Mouse (Mus musculus) layer of hippocampus, postnatal 25 days (tissue): ENCODE data around the gene H2-M10.1. TPM values are rescaled to one million over a fixed set of nuclear protein-coding genes. Genes with fewer than 3 reads are reported as not detected.
"Not testable (repeated sequence)": the region's sequence is repeated elsewhere in the genome, so short reads cannot be mapped to it uniquely, and the experiment has no call there.

Experiments used
- DNase-seq, 2 experiments: peaks; one replicate each; pipeline ENCODE4 v3.0.0; 2022; ENCODE audit warnings: mixed read lengths in 2 of 2, low spot score in 1 of 2; ENCODE audit errors: extremely low spot score in 1 of 2
- total RNA-seq, 2 experiments: library from RNA; stranded (reverse); gene quantifications; 2 replicates each; pipeline ENCODE4 v1.2.3; 2021

Gene H2-M10.1
- total RNA-seq: not detected

DNA sequence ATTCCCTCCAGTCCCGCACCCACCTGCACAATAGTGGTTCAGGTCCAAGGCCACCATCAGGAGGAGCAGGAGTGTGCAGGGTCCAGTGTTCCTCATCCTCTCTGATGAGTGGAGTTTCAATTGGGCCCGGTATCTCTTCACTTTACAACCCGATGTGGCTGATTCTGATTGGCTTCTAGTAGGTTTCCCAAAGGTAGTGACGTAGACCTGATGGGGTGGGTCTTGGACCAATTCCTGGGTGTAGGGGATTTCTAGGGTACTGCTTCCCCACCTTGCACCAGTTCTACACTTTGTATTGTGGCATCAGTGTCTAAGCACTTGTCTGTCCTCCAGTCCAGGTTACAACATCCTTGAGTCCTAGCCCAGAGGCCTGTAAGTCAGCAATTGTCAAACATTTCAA, at the start of gene H2-M10.1:
Gene H2-M10.1 (minus strand): TSS at position 101 of the 400 bp plus-strand sequence.
- no peak for DNase-seq

DNA sequence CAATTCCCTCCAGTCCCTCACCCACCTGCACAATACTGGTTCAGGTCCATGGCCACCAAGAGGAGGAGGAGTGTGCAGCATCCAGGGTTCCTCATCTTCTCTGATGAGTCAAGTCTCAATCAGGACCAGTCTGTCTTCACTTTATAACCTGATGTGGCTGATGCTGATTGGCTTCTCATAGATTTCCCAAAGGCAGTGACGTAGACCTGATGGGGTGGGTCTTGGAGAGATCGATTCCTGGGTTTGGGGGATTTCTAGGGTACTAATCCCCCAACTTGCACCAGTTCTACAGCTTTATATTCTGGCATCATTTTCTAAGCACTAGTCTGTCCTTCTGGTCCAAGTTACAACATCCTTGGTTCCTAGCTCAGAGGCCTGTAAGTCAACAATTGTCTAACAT, 42.4 kb upstream of the H2-M10.1 start, which contains the start of gene H2-M10.3:
Gene H2-M10.3 (minus strand): TSS at position 101 of the 400 bp plus-strand sequence.
- DNase-seq: not testable (repeated sequence)

DNA sequence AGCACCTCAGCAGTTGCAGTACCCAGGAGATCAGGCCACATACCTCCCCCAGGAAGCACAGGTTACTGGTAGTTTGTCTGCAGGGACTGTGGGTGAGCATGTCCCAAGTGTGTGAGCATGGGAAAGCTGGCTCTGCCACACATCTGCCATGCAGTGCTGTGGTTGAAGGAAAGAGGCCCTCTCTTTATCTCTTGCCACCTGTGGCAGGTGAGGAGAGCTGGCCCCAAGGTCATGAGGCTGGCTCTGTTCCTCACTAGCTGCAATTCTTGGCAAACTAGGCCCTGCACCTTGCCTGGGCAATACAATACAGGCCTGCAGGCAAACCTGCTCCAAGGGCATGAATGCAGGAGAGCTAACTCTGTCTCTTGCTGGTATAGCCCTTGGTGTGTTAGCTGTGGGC, 36.4 kb upstream of the H2-M10.1 start:
- DNase-seq: not testable (repeated sequence)

DNA sequence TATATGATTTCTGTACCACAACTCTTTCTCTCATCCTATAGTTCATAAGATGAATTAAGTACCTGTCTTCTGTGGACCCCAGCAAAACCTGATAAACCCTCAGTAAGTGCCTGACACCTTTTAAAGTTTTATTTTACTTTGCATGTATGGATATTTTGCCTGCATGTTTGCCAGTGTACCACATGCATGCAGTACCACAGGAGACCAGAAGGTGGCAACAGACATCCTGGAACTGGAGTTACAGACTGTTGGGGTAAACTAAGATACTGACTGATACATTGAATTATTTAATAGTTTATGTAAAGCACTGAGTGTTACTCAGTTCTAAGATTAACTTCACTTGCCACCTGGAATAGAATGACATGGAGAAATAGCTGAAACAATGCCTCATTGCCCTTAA, 31.6 kb upstream of the H2-M10.1 start:
- DNase-seq: peak; percentile 28 to 67

DNA sequence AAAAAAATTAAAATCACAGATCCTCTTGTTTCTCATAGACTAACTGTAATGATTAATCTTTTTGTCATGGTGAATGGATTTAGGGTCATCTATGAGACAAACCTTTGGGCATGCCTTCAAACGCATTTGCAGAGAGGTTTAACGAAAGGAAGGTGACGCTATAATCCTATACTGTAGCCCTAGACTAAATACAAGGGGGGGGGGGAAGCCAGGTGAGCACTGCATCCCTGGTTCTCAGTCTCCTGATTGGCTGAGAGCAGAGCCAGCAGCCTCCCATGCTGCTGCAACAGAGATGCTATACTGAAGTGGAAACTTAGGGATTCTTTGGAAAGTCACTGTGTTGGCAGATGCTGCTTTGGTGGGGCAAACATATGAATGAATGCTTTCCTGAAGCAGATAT, 29.8 kb upstream of the H2-M10.1 start:
- no peak for DNase-seq

DNA sequence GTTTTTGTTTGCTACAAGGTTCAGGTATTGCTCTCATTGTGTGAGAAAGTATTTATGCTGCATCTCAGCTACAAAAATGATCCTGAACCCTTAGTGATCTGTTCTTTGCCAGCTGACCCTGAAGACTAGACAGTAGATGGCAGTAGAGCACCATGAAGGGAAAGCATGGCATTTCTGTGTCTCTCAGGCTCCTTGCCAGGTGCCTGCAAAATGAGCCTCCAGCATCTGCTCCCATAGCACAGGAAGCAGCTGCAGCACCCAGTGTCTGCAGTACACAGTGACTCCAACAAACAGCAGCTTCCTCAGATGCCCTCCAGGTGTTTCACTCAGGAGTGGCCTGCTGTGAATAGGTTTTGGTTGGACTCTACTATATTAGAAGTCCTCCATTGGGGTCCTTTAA, 29.4 kb upstream of the H2-M10.1 start:
- DNase-seq: peak; percentile 26 to 63

DNA sequence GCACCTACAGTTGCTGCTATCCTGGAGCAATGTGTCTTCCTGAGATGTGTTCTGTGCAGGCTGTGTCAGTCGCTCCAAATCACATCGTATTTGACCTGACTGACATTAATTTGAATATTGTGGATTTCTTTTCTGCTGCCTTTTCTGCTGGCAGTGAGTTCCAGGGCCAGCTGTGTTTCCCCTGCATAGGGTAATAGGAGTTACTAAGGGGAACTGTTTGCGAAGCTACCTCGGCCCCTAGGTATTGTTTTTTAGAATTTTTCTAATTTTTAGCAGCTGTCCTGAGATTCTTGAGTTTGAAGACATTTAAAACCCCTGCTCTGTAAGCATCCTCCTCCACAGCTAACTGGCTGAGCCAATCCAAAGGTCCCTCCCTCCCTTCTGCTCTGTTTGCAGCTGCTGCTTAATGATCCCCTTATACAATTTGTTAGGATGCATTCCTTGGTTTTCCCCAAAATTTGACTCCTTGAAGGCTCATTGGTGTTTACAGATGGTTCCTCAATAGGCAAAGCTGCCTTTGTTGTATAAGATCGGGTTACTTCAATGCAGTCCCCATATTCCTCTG, 10.2 kb downstream of the H2-M10.1 start:
- no peak for DNase-seq

DNA sequence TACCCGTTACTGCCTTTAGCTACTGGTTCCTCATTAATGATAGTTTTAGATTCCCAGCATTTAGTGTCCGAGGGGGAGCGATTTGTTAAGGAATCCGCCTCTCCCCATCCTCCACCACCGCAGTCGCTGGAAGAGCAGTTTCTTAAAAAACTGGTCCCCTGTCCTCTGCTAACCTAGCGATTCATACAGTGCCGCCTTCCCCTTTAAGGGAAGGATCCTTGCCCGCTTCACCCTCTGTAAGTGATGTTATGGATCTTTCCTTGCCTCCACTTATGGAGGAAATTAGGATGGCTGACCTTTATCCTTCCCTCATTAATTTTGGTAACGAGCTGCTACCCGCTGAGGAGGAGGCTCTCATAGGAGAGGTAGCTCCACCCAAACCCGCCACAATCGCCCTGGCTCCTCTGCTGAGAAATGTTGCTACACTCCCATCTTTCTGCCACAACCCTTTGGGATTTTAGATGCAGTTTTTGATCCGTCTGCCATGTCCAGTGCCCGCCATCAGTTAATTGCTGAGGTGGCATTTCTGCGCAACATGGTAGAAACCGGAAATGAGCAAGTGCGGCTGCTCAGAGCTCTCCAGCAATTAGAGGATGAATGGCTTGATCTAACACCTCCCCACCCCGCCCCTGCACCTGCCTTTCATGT, 10.8 kb downstream of the H2-M10.1 start:
- DNase-seq: peak; percentile 63 to 66

DNA sequence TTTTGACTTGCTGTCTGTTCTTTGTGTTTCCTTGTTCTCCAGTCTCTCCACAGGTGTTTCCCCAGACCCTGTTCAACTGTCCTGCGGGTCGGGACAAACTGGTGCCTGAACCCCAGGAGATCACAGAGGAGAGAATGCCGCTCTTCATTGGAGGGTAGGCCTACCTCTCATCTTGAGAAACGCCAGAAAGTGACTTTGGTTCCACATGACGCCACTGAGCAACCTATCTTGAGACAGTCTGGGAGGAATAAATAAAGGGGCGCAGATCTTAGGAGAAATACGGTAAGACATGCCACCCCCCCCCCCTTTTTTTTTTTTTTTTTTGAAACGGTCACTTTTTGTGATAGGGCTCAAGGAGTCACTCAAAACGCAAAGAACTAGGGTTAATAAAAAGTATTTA, 11.4 kb downstream of the H2-M10.1 start:
- DNase-seq: peak; percentile 13 to 17

DNA sequence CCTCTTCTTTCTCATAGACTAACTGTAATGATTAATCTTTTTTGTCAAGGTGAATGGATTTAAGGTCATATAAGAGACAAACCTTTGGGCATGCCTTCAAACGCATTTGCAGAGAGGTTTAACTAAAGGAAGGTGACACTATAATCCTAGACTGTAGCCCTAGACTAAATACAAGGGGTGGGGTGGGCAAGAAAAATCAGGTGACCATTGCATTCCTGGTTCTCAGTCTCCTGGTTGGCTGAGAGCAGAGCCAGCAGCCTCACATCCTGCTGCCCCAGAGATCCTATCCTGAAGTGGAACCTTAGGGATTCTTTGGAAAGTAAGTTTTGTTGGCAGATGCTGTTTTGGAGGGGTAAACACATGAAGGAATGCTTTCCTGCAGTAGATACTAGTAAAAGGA, 16.7 kb downstream of the H2-M10.1 start:
- DNase-seq: no peak

DNA sequence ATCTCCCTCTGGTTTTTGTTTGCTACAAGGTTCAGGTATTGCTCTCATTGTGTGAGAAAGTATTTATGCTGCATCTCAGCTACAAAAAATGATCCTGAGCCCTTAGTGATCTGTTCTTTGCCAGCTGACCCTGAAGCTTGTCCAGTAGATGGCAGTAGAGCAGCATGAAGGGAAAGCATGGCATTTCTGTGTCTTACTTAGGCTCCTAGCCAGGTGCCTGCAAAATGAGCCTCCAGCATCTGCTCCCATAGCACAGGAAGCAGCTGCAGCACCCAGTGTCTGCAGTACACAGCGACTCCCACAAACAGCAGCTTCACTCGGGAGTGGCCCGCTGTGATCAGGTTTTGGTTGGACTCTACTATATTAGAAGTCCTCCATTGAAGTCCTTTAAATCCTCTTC, 17.1 kb downstream of the H2-M10.1 start:
- DNase-seq: peak in 1 of 2 experiments; percentile 57

DNA sequence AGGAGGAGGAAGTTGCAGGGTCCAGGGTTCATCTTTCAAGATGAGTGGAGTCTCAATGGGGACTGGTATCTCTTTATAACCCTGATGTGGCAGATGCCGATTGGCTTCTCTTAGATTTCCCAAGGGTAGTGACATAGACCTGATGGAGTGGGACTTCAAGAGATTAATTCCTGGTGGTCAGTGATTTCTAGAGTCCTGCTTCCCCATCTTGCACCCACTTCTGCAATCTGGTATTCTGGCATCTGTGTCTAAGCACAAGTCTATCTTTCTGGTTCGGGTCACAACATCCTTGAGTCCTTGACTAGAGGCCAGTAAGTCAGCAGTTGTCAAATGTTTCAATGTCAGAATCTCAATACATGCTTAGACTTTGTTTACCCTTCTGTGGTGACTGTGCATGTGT, 39.6 kb downstream of the H2-M10.1 start, which contains the start of gene H2-M10.2:
Gene H2-M10.2 (minus strand): TSS at position 101 of the 400 bp plus-strand sequence.
- no peak for DNase-seq

DNA sequence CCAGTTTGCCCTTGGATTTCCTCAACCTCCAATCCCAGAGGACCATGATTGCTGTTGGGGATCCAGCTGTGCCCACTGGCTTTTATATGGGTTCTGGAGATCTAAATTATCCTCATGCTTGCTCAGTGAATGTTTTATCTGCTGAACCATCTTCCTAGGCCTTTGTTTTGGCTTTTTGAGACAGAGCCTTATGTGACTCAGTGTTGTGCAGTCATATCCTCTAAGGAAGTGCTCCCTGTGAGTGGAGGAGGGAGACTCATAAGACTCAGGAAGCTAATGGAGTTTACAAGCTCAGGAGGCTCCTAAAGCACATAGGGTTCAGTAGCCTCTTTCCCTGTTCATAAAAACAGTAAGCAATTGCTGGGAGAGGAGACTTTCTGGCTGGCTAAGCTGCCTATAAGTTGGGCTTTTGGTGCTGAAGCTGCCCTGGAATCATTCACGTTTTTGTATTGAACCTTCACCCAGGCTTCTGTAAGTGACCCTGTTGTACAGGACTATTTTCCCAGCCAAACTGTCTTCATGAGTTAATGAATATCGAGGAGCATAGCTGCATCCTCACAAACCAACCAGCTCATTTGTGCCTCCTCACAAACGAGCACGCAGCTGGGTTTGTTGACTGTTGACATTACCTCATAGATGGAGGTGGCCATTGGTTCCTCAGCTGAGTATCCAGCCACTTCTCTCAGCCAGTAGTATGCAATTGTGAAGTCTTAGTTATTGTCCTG, 44.3 kb downstream of the H2-M10.1 start:
- no peak for DNase-seq

DNA sequence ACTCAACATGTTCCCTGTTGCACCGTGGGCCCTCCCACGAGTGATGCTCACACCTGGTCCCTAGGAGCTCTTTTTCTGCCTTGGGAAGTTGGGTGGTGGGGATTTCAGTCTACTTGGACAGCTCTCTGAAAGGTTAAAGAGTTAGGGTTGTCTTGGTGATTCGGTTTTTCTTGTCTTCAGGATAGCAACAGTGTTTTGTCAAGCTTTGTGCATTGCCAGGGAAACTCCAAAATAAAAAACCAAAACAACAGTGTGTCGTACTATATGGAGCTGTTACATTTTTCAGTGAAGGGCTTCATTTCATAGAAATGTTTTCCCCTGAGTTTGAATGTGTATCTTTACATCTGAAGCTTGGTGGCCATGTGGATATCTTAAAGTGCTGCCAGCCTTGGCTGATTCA, 51.2 kb downstream of the H2-M10.1 start:
- DNase-seq: no peak

DNA sequence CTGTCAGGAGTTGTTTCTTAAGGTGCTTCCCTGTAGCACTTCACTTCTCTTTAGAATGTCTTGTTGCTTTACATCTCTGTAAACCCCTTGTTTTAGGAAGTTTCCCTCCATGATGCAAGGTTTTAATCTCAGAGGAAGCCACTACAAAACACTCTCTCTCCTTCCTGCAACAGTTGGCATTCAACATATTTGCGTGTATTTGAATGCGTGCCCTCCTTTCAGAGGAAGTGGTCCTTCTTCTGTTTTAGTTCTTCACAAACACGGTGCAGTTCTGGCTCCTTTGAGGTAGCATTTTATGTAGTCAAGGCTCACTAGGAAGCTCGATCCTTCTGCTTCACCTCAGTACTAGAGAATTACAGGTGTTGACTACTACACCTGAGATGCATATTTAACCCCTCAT, 52.2 kb downstream of the H2-M10.1 start:
- no peak for DNase-seq

Other genes with a start within 250 kb of the H2-M10.1 start
- not detected for gene Gm19684, start 204.5 kb downstream of the H2-M10.1 start, total RNA-seq
- gene Gm7030, start 196.7 kb downstream of the H2-M10.1 start, total RNA-seq: not detected
- gene Gm8909, start 157.6 kb downstream of the H2-M10.1 start, total RNA-seq: not detected
- not detected for gene H2-T3, start 135.9 kb downstream of the H2-M10.1 start, total RNA-seq
- gene Rpp21, start 68.1 kb downstream of the H2-M10.1 start, total RNA-seq: 10 to 100 TPM; 41.6 to 50.0 TPM
- gene Trim39, start 53.9 kb downstream of the H2-M10.1 start, total RNA-seq: 10 to 100 TPM; 17.6 to 22.0 TPM
- not detected for gene H2-M10.2, start 39.7 kb downstream of the H2-M10.1 start, total RNA-seq
- gene H2-M10.3, start 42.3 kb upstream of the H2-M10.1 start, total RNA-seq: not detected
- gene H2-M10.4, start 136.2 kb upstream of the H2-M10.1 start, total RNA-seq: not detected
- not detected for gene H2-M11, start 220.9 kb upstream of the H2-M10.1 start, total RNA-seq